Mouse (Mus musculus) cerebellum, adult 2 months (tissue): Measurements from ENCODE around the gene Slc4a1ap.

Source experiments
- CTCF ChIP-seq: fragments of 200-500 bp; IDR thresholded peaks from 2 replicates; pipeline ENCODE4 v1.5.1; 2011; ENCODE audit warnings: low read depth, mild to moderate bottlenecking, control low read depth, low read length, moderate library complexity, borderline replicate concordance; ENCODE audit not compliant: insufficient read depth
- POLR2A ChIP-seq: fragments of 200-500 bp; IDR thresholded peaks from 2 replicates; pipeline ENCODE4 v1.6.1; 2011; ENCODE audit warnings: low read length, control low read depth, borderline replicate concordance; ENCODE audit not compliant: insufficient read depth

DNA sequence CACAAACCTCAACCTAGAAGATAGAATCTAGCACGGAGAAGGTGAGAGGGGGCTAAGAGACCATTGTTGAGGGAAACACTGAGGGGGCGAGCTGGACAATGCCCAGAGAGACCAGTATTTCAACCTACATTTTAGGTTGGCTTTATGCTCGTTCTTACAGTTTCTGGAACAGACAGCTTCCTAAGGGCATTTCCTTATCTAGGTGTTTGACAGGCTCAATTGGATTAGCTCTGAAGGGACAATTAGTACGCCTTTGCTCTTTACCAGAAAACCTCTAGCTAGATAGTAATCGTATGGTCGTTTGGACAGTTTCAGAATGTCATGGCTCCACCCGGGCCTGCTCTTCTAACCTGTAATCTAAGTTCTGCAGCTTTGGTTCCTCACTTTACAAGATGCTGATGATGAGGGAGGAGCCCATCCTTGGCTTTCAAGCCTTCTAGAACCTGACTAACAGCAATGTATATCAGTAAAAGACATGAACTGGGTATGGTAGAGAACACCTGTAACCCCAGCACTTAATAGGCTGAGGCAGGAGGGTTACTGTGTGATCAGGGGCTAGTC is 74.4 kb downstream of the Slc4a1ap start:
- no peak for TF ChIP-seq CTCF
- TF ChIP-seq POLR2A, result no peak
